Mouse (Mus musculus): ENCODE results near the gene Olfr1441.
A peak's percentile ranks its signal among the peaks of the same experiment; 100 is the strongest.

Olfr1441 gene

DNA sequence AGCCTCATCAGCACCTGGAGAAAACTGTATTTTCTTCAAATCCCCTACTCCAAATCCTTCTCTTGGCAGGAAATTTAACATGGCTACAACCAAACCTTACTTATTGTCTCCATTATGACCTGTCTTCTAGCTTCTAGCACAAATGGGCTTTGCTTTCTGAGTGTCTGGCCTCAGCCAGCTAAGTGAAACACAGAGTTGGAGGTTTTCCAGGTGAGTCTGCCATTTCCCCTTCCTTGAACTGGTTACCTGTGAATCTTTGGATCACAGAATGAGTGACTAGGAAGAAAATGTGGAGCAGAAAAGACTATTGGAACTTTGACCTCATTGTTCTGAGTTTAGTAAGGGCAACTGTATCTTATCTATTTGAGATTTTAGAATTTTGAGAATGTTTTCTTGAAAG lies at the start of gene Olfr1441:
Gene Olfr1441 (plus strand): TSS at position 73 of the 400 bp plus-strand sequence.
- DNase-seq = no peak

DNA sequence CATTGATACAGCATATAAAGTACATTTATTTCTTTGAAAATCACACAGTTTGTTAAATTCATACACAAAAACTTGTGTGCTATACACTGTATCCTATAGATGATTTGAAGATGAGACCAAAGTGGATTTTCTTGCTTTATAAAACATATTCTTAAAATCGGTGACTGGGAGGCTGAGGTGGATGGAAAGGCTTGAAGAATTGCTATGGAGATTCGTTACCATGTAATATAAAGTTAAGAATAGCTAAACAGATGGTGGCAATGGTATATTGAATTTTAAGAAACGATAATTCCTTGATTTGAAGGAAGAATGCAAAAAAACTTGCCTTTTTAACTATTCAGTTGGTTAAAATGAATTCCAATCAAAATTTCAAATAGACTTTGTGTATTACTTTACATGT lies 44.2 kb upstream of the Olfr1441 start:
- DNase-seq = no peak

DNA sequence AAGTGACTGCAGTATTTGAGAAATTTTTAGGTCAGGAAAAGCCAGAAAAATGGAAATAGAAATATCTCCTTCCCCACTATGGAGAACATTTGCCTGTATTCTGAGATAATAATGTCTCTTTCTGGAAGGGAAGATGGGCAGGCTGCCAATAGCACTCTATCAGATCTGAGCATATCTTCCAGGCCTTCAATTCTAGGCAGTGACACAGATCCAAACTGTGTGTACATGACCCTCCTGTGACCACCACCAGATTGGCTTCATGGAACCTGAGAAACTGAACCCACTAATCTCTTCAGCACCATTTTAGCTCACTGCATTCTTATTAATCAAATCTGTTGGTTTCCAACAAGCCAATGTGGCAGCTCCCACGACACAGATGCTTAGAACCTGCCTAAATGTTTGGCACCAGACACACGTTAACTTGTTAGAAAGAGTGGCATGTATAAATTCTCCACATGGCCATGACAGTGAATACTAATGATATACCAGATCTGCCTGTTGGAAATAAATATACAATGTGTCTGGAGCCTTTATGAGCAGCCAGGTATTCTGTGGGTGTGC lies 42.7 kb upstream of the Olfr1441 start:
- peak in 1 of 2 experiments; percentile 1 for DNase-seq

DNA sequence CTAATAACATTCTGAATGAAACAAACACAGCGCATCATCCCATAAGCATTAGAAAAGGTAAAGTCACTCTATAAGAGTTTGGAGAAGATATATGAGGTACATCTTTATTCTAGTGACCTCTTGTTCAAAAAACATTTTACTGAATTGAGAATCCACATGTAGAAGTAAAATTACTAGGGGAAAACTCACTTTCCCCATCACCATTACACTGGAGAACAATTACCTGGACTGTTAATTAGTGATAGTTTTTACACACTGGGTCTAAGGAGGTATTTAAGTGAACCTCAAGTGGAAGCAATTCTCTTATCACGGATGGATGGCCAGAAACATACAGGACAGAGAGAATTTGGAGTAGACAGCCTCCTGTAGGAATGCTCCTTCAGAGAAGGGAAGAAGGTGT lies 30.3 kb upstream of the Olfr1441 start, which contains the start of gene Olfr1440:
Gene Olfr1440 (plus strand): TSS at position 301 of the 400 bp plus-strand sequence.
- no peak for DNase-seq

DNA sequence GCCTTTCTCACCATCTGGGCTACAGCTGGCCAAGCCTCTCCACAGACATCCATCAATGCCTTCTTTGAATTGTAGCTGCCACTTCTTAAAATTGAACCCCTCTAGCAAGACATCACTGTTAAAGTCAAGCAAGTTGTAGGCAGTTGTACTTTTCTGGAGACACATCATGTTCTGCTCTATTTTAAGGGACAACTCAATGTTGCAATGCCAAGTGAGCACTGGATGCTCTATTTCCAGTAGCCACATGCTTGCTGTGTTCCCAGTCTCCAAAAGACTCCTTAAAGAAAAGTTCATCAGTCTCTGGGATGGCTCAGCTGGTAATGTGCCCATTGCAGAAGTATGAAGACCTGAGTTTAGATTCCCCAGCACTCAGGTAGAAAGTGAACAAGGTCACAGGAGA lies 3.5 kb upstream of the Olfr1441 start:
- no peak for DNase-seq

DNA sequence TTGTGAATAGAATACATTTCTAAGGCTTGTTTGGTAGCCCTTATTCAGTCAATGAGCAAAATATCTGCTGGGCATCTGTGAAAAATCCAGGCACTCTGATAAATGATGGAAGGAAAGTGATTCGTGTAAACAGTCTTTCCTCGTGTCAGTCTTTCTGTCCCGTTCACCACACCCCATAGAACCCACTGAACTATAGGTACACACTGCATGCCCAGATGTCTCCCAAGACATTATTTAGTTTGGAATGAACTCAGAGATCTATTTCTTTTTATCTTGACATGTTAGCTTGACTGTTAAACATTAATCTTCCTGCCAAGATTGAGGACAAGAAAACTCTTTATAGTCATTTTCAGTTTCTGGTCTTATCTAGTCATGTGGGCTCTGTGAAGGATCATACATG lies 1.1 kb downstream of the Olfr1441 start:
- DNase-seq = no peak

DNA sequence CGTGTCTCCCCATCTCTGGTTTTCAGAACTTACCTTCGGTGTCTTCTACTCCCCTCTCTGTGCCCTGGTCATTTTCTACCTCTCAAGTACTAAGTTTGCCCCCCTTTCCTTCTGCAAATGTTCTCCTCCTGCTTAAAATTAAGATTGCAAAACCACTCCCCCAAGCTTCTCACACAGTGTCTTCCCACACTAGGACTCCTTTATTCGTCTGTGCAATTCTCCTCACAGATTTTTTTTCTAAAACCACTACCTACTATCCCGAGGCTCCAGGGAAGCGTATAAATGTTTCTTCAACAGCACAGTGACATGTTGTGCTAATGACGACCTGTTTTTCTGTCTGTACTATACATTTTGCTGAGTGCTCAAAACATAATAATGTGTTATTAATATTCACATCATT lies 3.3 kb downstream of the Olfr1441 start:
- DNase-seq = no peak

DNA sequence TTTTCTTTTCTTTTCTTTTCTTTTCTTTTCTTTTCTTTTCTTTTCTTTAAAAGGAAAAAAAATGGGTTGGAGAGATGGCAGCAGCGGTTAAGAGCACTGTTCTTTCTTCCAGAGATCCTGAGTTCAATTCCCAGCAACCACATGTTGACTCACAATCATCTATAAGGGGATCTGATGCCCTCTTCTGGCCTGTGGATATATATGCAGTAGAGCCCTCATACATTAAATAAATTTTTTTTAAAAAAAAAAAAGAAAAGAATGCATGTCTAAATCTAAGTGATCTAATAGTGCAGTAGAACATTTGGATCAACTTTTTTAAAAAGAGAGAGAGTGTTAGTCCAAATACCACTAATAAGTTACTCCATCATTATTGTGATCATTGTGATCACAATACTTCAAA lies 4.4 kb downstream of the Olfr1441 start:
- no peak for DNase-seq

DNA sequence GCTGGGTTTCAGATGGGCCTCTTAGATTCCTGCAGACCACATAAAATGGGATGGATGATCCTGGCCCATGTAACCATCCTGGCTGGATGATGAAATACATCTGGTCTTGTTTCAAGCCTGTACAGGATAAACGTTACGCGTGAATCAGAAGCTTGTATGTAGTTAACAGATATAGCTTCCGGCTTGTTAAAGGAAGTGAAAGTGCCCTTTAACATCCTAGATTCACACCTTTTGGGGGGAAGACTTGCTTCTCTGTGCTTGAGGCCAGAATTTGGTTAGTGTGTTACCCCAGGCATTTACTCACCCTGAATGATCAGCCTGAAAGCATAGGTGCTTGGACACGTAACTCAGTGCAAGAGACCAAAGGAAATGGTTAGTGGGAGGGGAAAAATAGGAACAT lies 9.9 kb downstream of the Olfr1441 start:
- no peak for DNase-seq

DNA sequence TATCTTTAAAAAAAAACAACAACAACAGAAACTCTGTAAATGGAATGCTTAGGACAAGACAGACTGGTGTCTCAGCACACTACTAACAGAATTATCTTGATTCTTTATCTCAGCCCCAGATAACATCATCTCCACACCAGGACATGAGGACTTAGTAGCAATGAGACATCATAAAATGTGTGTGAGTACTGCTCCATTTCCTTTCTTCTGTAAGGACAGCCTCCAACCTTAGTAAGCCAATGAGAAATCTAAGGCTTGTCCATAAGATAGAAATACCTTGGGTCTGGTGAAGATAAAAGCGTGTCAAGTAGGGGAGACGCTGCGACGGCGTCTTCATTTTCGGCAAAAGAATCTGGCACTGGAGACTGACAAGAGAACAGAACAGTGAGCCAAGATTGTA lies 10.4 kb downstream of the Olfr1441 start, which contains the start of gene Pfpl:
Gene Pfpl (plus strand): TSS at position 301 of the 400 bp plus-strand sequence.
- no peak for DNase-seq

DNA sequence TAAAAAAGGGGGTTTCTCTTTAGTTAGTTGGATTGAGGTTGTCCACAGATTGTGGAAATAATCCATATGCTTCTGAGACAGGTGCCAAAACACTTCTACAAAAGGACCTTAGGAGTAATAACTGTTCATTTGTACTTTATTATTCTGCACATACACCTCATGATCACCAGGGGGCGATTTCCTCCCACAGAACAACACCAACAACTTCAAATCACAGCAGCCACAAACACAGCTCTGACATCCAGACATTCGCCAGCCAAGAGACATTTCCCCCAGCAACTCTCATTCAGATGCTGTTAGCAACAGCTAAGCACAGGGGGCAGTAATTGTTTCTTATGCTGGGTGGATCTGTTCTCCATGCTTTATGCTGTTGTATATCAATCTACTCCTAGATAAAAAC lies 15.8 kb downstream of the Olfr1441 start:
- peak in 1 of 2 experiments; percentile 13 for DNase-seq

DNA sequence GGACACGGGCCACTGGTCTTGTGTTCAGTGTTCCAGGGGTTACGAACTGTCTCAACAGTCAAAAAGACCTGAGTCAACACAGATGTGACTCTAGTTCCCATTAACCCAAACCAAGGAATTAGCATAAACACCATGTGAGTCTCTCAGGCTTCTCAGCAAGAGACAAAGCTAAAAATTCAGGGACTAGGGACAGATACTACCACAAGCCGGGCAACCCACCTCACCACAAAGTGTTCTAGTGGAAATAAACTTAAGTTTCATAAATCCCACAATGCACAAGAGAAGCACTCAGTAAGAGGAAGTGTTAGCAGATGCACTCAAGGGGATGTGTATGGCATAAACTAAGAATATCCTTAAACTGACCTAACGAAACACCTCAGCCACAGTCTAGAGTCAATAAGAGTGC lies 17.8 kb downstream of the Olfr1441 start:
- DNase-seq = no peak

DNA sequence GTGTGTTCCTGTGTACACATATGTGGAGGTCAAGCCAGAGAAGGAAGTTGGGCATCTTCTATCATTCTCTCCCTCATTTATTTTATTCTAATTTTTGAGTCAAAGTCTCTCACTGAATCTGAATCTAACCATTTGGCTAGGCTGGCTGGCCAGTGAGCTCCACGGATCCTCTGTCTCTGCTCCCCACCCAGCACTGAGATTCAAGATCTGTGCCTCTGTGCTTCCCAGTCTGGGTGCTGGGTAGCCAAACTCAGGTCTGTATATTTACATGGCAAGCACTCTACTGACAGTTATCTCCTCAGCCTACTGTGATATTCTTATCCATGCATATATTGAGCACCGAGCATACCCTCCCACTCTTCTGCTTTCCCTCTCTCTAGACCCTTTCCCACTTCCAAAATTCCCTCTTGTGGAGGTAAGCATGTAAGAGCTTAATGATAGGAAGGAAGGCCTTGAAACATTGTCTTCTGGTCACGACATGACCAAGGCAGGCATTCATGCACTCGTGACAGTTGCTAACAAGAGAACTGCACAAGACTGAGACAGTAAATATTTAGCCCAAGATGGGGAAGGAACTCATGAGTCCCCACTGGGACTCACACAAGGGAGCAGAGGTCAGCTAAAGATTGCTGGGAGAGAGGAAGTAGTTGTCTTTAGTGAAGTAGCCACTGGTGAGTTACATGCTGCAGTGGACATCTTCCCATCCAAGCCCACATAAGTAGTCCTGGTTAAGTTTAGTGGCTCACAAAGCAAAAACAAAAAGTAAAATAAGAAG lies 18.7 kb downstream of the Olfr1441 start:
- DNase-seq = no peak

DNA sequence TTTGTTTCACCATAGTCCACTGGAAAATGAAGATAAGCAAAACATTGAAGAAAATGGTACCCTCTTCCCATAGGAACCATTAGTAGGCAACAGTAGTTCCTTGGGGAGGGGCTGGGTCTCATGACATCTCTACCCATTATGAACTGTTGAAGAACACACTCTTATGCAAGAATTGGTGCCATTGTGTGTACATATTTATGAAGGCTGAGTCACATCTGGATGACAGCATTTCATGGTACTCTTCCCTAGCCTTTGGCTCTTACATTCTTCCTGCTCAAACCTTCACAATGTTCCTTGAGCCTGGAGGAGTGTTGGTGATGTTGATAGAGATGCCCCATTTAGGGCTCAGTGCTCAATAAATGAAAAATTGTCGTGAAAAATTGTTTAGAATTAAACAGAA lies 22.3 kb downstream of the Olfr1441 start:
- no peak for DNase-seq

DNA sequence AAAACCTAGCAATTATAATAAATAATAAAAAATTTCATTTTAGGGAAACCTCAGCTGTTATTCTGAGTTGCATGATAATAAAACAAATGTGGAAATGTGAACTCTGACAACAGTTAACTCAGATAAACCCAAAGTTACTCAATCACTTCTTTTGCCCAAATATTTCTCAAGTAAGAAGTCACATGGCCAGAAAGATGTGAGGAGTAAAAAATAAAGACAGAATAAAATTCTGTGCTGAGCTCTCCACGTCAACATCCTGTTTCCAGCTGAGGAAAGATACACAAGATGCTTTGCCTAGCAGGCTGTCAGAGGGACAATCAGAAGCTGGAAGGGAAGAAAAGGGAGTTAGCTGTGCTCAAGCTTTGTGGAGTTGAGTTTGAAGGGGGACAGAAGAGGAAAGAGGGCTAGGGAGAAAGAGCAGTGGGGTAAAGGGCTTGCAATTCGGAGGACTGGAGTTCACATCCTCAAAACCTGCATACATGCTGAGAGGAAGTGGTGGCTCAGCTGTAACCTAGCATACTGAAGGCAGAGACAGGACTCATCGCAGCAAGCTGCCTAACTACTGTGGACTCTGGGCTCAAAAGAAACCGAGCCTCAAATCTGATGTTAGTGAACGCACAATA lies 23.0 kb downstream of the Olfr1441 start:
- DNase-seq = no peak

DNA sequence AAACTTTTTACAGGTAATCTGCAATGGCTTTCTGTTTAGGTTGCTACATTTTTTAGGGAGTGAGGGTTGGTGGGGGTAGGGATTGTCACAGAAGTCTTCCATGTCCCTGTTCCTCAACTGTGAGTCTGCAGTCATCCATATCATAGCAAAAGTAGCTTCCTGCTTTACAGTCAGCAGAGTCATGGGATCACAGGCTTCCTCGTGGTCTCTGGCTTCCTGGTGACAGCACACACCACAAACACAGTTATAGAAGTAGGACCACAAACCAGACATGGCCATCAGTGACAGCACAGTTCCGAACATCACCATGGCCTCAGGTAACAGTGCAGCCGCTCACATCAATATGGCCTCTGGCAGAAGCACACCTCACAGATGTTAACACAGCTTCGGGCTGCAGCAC lies 25.3 kb downstream of the Olfr1441 start:
- DNase-seq = no peak

DNA sequence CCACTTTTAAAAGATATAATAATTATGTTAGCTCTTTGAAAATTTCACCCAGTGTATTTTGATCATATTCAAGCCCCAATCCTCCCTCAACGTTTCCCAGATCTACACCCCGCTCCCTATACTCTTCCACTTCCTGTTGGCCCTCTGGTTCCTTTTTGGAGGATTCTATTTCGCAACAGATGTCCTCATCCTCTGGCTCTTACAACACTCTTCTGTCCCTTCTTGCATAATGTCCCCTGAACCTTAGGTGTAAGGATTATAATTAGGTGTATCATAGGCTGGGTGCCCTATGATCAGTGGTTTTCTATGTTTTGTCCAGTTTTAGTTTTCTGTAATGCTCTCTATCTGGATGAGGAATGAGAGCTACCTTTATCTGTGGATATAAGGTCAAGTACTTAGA lies 27.8 kb downstream of the Olfr1441 start:
- no peak for DNase-seq

DNA sequence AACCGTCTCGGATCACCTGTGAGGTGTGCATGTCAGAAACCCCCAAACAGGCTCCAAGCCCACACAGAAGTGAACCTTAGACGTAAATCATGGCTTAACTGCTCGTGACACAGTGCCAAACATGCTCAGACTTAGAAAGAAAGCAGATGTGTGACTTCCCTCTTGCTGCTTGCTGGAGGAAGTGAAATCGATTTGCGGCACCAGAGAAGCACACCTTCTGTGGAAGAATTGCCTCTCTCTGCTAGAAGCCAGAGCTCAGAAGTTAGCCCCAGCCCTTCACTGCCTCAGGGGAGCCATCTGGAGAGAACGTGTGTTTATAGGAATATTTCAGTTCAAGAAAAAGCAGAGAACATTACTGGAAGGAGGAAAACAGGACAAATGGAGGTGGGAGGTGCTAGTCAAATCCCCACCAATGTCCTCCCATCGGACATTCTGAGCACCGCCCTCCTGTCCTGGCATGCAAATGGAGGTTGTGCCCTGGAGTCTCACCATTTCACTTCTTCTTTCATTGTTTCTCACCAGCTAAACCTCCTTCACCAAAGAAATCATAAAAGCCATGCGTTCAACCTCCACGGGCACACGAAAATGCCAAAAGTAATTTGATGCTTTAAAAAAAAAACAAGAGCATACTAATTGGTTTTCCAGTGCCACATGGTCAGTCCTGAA lies 40.3 kb downstream of the Olfr1441 start:
- DNase-seq = no peak

DNA sequence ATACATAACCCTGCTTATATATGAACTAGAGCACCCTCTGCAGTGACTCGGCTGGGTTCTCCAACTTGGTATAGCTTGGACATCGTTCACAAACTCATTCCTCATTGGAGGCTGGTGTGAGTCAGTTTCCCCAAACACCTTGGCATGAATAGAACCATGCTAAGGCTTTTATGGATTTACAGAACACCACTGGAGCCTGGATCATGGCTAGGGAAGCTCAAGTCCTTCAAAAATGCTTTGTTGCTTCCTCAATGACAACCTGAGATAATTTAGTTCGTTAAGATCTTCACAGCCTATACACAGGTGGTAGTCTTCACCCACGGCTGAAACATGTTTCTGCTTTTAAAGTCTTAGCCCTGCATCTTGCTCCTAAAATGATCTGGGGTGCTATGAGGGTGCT lies 42.3 kb downstream of the Olfr1441 start:
- no peak for DNase-seq

DNA sequence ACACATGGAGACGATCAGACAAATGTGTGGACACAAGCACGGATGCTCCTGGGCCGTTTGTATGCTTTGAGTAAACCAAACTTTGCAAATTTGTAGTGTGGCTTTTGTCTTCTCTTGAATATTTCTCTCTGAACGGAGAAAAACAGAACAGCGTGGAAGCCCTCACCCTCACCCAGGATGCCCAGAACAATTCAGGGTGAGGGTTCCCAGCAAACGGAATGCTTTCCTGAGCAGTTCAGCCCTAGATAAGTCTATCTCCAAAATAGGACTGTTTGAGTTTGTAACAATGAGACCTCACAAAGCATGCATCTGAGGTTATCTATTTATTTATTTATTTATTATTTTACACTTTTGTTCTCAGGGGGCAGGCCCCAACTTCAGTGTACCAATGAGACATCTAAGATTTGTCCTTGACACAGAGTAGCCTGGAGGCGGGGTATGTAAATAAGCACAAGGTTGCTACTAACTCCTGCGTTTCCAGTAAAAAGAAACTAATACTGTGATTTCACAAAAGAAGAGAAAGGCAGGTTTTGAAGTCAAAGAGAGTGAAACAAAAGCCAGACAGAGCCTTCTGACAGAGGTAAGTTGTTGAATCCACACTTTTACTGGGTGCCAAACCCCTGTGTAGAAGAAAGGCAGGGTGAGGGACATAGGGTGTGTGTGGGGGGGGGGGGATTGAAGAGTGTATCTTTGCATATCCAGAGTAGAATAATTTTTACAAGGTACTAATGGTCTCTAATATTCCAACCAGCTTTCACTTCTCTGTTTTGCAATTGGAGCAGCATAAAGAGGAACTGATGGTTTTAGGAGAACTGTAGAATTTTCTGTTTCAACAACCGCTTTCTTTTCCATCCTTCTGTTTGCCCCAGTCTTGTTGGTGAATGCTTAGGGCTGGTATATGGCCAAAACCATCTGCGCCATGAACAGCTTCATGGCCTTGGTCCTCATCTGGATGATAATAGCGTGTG lies 43.3 kb downstream of the Olfr1441 start, which contains the start of gene Mpeg1:
Gene Mpeg1 (plus strand): TSS at position 498 of the 968 bp plus-strand sequence.
- no peak for DNase-seq

DNA sequence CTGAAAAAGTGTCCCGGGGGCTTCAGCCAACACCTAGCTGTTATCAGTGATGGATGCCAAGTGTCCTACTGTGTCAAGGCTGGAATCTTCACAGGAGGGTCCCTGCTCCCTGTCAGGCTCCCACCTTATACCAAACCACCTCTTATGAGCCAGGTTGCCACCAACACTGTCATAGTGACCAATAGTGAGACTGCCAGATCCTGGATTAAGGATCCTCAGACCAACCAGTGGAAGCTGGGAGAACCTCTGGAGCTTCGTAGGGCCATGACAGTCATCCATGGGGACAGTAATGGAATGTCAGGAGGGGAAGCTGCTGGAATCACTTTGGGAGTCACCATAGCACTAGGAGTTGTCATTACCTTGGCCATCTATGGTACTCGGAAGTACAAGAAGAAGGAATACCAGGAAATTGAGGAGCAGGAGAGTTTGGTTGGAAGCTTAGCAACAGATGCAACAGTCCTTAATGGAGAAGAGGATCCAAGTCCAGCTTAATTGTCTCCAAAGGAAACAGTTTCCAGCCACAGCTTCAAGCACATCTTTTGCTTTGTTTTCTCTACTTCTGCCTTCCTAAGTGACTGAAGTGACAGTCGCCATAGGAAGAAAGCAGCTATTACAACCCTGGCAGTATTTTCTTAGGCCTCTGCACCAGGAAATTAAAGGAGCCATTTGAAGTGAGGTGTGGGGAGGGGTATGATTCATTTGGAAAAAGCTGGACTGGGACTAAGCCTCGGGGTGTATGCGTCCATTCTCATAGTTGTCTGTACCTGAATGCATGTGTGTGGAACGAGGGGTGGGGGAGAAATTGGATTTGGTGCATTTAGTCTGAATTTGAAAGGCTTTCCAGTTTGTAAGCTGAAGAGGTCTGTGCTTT lies 45.9 kb downstream of the Olfr1441 start:
- DNase-seq = no peak
